Mouse (Mus musculus) thymus, postnatal 4 days (tissue): ENCODE measurements around the gene Yod1.

Source experiments
- DNase-seq: peaks from one replicate; pipeline ENCODE4 v3.0.0; 2021

The Yod1 gene

DNA sequence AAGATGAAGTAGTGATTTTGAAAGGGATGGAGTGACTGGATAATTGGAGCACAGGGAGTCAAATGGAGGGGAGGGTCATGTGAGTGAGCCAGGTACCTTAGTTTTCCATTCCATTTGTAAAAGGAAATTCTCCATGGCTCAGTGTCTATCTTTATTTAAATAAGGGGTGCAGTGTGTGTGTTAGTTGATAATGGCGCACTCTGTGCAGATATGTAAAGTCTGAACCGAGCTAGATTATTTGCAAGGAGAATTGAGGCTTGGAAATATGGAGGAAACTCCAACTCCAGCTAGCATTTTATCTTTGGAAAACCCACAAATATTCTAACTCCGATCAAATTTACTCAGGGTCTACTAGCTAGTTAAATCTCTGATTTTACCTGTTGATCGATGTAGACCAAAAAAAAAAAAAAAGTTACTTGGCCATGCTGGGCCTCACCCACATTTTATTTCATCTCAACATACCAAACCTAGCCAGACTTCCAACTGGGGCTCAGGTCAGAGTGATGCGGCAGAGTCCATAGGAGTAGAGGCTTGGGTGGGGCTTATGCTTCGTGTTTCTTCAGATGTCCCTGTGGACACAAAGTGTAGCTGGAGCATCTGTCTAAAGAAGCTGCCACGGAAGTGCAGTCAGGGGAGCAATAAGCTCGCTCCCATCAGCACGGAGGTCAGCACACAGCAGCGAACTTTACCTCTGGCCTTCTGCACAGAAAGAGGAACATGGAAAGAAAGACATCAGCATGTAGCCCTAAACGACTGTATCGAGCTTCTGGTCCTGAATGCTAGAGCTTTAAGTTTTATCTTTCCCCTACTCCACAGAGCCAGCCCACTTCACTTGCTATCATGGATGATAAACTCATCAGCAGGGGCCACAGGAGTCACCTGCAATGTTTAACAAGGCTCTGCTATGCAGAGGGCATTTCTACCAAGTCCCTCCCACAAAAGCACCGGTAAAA, 15.9 kb downstream of the Yod1 start:
- DNase-seq, result no peak

DNA sequence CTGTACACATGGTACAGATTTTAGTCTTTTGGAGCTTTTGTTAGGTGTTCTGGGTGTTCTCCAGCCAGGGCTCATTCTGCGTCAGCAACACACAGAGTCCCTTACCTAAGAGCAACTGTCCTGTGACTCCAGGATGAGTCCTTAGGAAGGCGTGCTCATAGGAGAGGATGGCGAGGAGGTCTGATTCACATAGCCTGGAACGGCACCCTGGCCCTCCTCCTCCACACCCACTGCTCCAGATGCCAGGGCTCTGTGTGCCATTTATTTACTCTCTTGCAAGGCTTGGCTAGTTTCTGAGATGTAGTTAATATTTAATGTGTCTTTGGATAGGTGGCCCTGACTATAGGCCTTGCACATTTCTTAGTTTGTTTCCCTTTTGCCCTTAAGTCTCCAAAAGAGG, 16.5 kb downstream of the Yod1 start:
- DNase-seq, result no peak

DNA sequence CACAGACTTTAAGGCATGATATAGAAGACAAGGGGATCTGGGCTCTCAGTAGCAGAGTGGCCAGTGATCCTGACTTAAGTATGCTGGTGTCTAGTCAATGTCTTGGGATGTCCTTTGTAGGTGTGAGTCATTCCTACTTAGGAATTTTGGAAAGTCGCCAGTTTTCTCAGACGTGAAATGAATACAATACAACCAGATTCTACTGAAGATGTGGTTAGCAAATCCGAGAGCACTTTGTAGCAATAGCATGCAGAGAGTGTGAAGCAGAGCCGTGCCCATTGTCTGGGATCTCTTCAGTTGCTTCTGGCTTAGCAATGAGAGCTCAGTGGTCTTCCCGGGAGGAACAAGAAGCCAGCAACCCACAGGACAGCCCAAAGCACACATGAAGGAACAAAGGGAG, 17.3 kb downstream of the Yod1 start:
- DNase-seq, result no peak

DNA sequence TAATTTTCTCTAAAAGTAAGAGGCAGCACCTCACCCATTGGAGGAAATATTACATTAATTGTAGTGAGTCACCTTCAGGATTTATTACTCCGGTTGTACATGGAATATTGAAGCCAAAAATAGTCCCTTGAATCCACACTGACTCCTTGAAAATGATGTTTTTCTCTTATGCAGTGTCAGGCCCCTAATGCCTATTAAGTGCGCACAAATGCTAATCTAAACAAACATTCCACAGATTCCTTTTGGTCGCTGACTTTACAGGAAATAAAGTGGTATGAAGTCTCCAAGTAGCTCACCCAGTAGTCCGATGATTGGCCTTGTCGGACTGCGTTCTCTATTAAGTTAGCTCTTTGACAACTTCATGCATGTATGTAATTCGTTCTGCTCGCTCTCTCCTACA, 17.7 kb downstream of the Yod1 start:
- DNase-seq, result no peak

DNA sequence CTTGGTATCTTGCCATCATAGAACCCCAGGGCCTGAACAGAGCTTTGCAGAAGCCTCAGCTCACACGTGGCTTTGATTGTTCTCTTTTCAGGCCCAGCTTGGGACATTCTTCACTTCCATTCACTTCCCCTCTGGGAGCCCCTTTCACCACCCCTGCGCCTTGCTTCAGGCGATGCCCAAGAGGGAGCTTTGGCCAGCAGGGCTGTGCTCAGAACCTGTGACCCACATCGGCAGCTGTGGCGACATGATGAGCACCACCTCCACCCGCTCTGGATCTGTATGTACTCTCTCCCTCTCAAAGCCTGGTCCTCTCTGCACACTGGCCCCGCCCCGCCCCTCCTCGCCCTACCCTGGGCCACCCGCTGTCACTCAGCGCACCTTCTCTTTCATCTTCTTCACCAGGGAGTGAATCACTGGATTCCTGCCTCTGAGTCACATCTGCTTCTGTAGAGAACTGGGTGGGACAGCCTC, 20.3 kb downstream of the Yod1 start:
- DNase-seq, result no peak

DNA sequence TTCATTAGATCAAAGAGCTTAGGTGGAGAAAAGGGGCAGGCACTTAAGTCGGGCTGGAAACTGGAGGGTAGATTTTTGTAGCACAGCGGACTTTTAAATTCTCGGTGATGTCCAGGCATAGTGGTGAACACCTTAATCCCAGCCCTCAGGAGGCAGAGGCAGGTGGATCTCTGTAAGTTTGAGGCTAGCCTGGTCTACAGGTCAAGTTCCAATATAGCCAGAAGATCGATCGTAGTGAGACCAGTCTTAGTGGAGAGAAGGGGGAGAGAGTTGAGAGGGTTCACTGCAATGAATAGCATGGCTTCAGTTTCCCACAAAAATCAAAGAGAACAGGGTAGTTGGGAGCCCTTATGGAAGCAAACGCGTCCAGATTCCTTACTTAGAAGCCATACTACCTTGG, 20.8 kb downstream of the Yod1 start:
- no peak for DNase-seq

DNA sequence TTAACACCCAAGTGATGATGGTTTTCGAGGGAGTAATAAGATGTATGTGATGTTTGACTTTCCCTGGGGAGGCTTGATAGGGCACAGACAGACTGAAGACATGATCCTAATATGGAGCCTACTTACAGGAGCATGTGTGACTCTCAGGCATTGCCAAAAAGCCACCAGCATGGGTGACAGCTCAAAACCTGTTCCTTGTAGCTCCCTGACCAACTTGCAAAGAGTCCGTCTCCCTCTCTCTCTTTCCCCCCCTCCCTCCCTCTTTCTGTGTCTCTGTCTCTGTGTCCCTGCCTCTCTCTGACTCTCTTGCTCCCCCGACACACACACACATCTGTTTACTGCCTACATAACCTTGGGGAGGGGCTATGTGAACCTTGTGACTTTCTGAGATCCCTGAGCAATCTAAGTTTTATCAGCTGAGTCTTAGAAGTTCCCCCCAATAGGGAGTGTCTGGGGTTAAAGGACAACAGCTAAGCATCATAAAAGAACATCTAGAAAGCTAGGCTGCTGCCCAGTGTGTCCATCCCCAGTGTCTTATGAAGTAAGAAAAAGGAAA, 21.5 kb downstream of the Yod1 start:
- no peak for DNase-seq

DNA sequence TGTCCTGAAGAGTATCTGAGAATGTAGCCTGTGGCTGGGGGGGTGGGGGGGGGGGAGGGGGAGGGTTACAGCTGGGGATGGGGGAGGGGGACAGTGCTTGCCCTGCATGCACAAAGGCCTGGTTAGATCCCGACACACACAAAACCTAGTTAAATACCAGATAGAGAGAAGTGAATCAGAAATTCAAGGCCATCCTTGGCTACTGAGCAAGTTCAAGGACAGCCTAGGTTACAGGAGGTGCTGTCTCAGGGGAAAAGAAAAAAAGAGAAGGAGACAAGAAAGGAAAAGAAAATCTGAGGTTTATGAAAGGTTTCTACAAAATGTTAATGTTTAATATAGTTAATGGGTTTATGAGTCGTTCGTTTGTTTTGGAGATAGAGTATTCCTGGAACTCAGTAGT, 22.5 kb downstream of the Yod1 start:
- no peak for DNase-seq

DNA sequence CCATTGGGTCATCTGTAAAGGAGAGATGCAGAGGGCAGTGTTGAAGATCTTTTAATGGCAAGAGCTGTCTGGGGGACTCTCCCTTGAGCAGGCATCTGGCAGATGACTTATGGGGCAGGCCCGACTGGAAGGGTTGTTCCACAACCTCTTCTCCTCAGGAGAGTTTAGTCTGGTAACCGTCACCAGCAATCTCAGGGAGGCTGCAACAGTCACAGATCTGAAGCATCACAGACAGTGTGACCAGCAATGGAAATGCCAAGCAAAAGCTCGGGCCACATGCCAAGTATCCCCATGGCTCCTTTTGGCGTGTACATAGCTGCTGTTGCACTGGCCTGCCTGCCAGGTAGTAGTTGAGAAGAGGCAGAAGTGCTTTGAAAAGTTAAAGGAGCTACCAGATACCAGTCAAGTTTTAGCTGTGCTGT, 23.1 kb downstream of the Yod1 start:
- no peak for DNase-seq

DNA sequence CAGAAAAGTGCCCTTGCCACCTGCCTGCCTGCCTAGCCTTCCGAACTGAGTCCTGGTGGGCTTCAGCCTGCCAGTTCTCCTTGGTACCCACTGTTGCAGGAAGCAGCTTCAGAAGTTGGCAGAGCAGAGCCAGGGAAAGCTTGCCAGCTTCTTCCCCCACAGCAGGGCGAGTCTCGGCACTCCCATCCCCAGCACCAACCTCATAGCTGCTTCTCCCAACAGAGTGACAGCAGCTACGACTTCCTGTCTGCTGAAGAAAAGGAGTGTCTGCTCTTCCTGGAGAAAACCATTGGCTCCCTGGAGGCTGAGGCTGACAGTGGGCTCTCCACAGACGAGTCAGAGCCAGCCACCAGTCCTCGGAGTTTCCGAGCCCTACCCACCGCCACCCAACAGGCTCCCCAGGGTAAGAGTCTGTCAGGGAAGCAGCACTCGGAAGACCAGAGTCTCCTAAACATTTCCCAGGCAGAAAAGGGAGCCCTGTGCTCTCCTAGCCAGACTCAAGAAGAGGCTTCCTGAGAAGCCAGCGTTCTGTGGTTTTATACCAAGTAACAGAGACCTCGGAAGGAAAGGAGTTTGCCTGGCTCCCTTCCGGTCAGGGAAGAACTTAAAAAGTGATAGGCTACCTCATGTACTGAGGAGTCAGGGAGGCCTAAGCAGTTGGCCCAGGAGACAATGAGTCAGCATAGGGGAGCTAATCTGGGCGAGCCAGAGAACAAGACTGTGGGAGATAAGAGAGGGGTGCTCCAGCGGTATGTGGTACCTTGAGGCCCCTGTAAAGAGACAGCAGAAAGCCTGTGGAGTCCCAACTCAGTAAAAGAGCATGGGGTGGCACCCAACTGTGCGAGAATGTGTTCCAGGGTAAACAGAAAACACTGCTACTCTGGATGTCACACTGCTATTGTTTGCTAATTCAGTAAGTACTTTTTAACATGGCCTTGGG, 23.9 kb downstream of the Yod1 start:
- peak; percentile 28 for DNase-seq

DNA sequence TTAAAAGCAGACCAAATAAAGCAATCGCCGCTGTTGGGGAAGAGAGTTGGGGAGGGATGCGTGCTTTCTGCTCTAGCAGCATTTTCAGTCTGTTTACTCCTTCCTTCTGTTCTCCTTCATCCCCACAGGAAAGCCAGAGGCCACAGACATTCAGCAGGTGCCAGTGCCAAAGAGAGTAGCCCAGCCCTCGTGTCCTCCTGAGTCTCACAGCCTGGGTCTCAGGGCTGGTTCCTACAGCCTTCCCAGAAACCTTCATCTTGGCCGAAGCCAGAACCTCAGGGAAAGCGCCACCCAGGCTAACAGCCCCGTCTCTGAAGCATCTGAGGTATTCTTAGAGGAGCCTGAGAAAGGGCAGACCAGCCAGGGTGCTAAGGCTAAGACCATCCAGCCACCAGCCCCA, 25.1 kb downstream of the Yod1 start:
- no peak for DNase-seq

DNA sequence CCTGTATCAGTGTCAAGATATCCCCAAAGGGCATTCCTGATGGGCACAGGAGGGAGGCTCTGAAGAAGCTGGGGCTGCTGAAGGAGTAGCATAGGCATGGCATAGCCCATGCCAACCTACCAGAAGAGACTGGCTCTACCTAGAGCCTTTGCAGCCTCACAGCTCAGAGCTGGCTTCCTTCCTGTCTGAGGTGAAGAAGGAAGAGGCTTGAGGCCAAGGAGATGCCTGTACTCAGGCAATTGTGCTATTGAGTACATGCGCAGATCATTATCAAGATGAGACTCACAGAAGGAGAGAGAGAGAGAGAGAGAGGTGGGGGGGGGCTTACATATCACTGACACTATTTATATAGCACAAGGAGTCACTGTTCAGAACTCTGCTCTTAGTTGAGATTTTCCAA, 26.6 kb downstream of the Yod1 start:
- peak; percentile 37 for DNase-seq

DNA sequence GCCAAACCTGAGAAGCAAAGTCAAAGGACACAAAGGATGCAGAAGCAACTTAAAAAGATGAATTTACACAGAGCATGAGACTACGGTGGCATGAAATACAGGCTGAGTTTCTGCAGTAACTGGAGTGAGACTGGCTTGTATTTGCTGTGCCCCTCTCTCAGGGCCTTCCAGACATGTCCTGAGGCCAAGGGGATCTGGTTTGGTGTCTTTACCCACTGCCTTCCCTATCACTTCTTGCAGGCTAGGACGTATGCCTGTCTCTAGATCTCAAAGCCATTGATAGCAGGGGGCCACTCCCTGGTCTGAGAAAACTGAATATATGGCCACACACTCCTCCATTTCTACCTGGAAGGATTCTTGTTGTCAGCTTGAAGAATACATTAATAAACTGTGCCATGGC, 27.1 kb downstream of the Yod1 start:
- no peak for DNase-seq

DNA sequence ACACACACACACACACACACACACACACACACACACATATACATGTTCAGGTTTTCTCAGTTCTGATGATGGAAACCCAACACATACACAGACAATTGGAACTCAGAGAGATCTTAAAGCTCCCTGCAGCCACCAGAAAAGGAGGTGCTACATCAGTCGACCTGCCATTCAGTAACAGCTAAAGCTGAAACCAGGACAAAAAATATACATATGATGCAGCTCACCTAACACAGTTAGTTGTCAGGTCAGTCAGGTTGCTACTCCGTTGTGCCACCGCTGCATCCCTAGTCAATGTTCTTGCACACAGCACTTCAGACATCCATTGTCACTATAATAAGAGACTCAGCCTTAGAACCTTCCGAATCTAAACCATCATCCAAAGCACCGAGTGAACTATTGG, 27.8 kb downstream of the Yod1 start:
- no peak for DNase-seq

DNA sequence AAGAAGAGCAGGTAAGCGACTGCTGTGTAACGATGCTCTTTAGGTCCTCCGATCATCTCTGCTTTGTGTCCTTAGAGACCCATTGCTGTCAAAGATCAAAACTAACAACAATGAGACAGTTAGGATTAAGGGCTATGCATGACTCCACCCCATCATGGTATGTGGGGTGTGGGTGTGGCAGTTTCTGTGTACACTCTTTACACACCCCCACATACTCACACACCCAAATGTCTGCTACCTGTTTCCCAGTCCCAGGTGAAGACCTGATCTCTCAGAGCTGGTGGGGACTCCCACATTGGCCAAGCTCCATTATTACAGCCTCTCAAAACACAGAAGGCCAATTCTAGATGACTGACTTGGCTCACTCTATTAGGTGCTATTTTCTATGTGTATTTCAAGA, 28.5 kb downstream of the Yod1 start:
- DNase-seq, result no peak

DNA sequence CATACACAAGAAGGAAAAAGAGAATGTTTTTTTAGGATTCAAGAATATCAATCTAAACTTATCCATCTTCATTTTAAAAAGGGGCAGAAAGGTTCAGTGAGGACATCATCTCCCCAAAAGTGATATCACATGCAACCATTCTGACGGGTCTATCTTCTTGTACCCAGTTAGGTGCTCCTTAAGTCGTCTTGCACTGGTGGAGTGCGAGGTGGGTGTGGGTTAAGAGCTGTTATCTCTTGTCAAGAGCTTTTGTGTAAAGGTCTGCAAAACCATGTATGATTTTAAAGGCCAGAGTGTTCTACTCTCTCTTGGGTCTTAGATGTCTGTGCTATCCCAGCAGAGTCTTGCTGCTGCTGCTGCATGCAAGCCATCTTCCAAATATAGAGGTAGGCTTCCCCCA, 29.7 kb downstream of the Yod1 start:
- DNase-seq, result no peak

DNA sequence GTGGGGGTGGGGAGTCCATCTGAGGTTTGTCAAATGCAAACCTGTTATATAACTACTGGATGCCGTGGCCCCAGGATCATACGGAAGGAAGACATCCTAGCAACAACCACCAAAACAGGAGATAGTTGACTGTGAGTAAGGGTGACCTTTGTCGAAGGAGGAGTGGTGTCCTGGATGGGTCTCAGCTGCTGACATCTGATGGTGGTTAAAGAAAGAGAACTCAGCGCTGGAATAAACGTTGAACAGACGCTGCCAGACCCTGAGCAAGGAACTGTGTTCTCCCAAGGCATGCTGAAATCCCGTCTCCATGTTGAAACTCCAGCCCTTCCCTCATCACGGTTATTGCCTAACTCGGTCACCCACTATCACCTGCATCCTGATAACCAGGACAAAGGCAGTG, 42.6 kb downstream of the Yod1 start:
- DNase-seq, result no peak

DNA sequence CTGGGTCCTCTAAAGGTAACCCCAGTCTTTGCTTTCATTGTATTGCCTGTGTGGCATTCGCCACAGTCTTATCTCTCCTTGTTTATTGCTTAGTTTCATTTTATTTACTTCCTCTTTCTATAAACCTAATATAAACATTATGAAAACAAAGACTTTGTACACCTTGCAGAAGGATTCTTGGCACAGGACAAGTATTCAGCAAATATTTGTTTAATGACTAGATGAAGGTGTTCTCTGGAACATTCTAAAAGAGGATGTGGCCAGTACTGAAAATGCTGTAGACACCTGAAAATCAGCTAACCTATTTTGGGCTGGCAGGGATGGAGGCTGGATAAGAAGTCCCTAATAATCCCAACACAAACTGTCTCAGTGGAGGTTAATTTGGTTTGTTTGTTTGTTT, 44.5 kb downstream of the Yod1 start:
- no peak for DNase-seq

DNA sequence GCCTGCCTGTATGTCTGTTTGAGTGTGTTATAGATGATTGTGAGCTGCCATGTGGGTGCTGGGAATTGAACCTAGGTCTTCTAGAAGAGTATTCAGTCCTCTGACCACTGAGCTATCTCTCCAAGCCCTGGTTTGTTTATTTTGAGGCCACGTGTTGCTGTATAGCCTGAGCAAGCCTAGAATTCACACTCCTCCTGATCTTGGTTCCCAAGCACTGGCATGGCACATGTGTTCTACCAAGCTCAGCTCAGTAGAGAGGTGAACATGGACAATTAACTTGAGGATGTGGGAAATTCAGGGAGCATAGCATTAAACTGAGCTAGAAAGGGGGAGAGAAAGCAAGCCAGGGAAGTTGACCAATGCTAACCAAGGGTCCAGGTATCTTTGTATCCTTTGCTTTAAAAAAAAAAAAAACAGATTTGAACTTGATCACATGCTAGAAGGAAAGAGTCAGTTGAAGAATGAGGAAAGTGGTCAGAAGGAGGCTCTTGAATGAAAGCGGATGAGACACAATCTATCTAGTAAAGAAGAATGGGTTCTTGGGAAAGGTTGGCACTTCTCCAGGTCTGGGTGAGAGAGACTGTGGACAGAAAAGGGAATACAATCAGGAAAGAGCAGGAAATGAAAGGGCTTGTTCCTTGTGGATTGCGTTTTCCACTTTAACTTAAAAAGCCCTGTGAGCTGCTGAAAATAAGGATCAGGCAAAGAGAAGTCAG, 45.1 kb downstream of the Yod1 start:
- no peak for DNase-seq

DNA sequence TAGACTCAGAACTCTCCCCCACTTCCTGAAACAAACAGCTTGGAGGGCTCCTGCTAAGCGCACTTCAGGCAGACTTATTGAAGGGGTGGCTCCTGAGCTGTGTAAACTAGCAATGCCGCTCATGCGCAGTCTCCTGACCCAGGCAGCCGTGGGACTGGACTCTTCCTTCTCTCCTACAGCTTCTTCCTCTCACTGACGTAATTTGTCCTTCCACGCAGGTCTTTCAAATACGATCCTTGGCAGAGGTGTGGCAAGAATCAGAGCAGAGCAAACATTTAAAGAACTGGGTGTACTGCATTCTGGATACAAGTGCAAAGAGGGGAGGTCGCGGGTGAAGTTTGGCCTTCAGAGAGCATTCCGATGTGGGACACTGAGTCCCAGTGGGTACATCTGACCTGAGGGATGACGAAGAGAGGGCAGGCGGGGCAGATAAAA, 46.9 kb downstream of the Yod1 start:
- no peak for DNase-seq

DNA sequence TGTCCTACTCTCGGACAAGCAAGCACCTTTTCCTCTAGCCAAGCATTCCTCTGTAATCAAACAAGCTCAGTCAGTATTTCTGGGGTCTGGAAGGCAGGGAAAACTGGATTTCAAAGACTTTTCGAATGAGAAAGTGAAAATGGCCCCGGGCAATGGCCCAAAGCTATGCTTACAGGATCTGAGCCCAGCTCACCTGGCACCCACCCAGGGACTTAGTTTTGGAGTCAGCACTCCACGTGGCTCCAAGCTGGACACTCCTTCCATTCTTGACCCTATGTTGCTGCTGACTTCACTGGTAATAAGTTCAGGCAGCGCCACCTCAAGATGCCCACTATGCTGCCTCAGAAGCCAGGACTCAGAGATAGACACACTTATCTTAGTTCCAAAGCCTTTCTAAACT, 49.9 kb downstream of the Yod1 start:
- DNase-seq, result no peak

DNA sequence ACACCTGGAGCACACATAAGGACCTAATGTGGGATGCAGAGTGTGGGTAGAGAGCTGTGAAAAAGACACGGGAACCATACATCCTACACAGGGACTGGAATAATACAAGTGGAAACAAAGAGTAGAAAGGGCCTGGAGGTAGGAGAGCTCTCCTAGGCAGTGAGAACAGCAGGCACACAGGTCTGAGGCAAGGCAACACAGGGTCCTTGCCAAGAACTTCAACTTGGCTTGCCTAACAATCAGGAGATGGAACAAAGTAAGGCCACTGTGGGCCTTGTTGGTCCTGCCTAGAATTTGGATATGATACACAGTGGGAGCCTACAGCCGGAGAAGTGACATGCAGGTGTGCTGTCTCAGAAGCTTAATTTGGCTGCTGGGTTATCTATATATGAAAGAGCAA, 52.8 kb downstream of the Yod1 start:
- DNase-seq, result no peak

DNA sequence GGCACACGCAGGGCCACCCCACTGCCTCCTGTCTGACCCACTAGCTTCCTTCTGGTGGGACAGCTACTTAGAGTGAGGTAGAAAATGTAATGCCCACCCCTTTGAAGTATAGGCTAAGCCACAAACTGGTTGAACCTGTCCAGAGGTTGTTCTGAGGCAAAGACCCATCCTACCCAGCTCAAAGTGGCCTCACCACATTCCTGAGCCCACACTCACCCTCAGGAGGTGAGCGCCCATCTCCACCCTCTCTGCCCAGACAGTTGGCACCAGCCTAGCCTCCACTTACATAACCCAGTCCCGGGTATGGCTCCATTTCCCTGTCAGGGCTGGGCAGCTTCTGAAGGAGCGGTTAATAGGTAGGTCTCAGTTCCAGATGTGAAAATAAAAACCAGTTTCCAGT, 53.4 kb downstream of the Yod1 start:
- DNase-seq, result no peak
